Mouse (Mus musculus) embryonic fibroblast, embryonic 13.5 days (primary cell): ENCODE results near the gene Gm45234.

Source experiments
- CTCF ChIP-seq: IDR thresholded peaks from 2 replicates; pipeline ENCODE4 v1.5.1; 2011; ENCODE audit warnings: mild to moderate bottlenecking, control low read depth, low read length, moderate library complexity, borderline replicate concordance; ENCODE audit not compliant: insufficient read depth
- POLR2A ChIP-seq: IDR thresholded peaks from 2 replicates; pipeline ENCODE4 v1.6.1; 2011; ENCODE audit warnings: low read depth, mild to moderate bottlenecking, control low read depth, low read length, moderate library complexity

GRCm38 (mm10) chr6:124723541-124723940 lies 32.3 kb downstream of the Gm45234 start:
- TF ChIP-seq CTCF (no peak), POLR2A (no peak)
